Mouse (Mus musculus) CH12.LX (cell line): ENCODE data around the gene Samsn1. TPM values are rescaled to one million over a fixed set of nuclear protein-coding genes. Genes with fewer than 3 reads are reported as not detected.

Experiments
- DNase-seq: peaks from one replicate; pipeline ENCODE4 v3.0.0-alpha.2; 2013; ENCODE audit errors: extremely low read depth
- H3K27ac ChIP-seq: 2 replicates; pipeline ENCODE4 v1.5.1; 2012; ENCODE audit warnings: low read depth, mild to moderate bottlenecking, control low read depth, moderate library complexity; ENCODE audit not compliant: insufficient read depth
- H3K27me3 ChIP-seq: replicated peaks from 2 replicates; pipeline ENCODE3; 2012; ENCODE audit warnings: inconsistent platforms
- H3K36me3 ChIP-seq, 2 experiments: replicated peaks in 1 of 2; 2 replicates each; pipeline versions ENCODE3 to v1.6.1; 2012; ENCODE audit warnings: inconsistent platforms in 1 of 2, low read length in 1 of 2, mild to moderate bottlenecking in 1 of 2, mixed read lengths in 1 of 2, moderate library complexity in 1 of 2; ENCODE audit not compliant: control insufficient read depth in 1 of 2, insufficient read depth in 1 of 2
- H3K4me1 ChIP-seq, 2 experiments: 2 replicates each; pipeline ENCODE4 v1.6.1; 2012; ENCODE audit warnings: inconsistent platforms in 1 of 2, moderate library complexity in 1 of 2; ENCODE audit not compliant: insufficient read depth in 2 of 2, control insufficient read depth in 1 of 2
- H3K4me2 ChIP-seq: 2 replicates; pipeline ENCODE4 v1.6.1; 2012; ENCODE audit warnings: low read depth, mild to moderate bottlenecking, control low read depth; ENCODE audit not compliant: poor library complexity, insufficient read depth, severe bottlenecking
- H3K4me3 ChIP-seq, 3 experiments: fragments of 150-350 bp in 1 of 3; sonication (generic) in 1 of 3; replicated peaks in 1 of 3; 2 replicates each; pipeline versions ENCODE3 to v1.5.1; 2011 to 2012; ENCODE audit warnings: low read depth in 2 of 3, low read length in 2 of 3, mild to moderate bottlenecking in 2 of 3, moderate library complexity in 2 of 3, control low read depth in 1 of 3, improper control_type of control experiment in 1 of 3, inconsistent platforms in 1 of 3, mixed read lengths in 1 of 3; ENCODE audit not compliant: poor library complexity in 1 of 3
- H3K79me2 ChIP-seq: replicated peaks from 2 replicates; pipeline ENCODE4 v1.6.1; 2012; ENCODE audit warnings: mild to moderate bottlenecking, moderate library complexity; ENCODE audit not compliant: control insufficient read depth, poor library complexity, insufficient read depth, severe bottlenecking; ENCODE audit errors: extremely low read depth
- H3K9ac ChIP-seq: 2 replicates; pipeline ENCODE4 v1.6.1; 2012; ENCODE audit warnings: low read depth, mild to moderate bottlenecking, control low read depth, moderate library complexity; ENCODE audit not compliant: insufficient read depth
- H3K9me3 ChIP-seq: replicated peaks from 2 replicates; pipeline ENCODE3; 2012; ENCODE audit warnings: low read length, inconsistent platforms, mixed read lengths
- CHD1 ChIP-seq: IDR thresholded peaks from 2 replicates; pipeline ENCODE4 v1.6.1; 2012; ENCODE audit warnings: low read depth, low read length, improper control_type of control experiment, inconsistent platforms
- CHD2 ChIP-seq: IDR thresholded peaks from 2 replicates; pipeline ENCODE4 v1.6.1; 2011; ENCODE audit warnings: low read length, improper control_type of control experiment
- CTCF ChIP-seq, 2 experiments: IDR thresholded peaks in 1 of 2; conservative IDR thresholded peaks in 1 of 2; 2 replicates each; pipeline ENCODE4 v1.5.1; 2011 to 2012; ENCODE audit warnings: low read depth in 2 of 2, low read length in 2 of 2, improper control_type of control experiment in 1 of 2, inconsistent platforms in 1 of 2, mild to moderate bottlenecking in 1 of 2, moderate library complexity in 1 of 2
- ETS1 ChIP-seq: conservative IDR thresholded peaks from 2 replicates; pipeline ENCODE4 v1.6.1; 2012; ENCODE audit warnings: low read depth, mild to moderate bottlenecking, inconsistent platforms, low read length, improper control_type of control experiment, moderate library complexity
- HCFC1 ChIP-seq: IDR thresholded peaks from 2 replicates; pipeline ENCODE4 v1.6.1; 2012; ENCODE audit warnings: low read depth, mild to moderate bottlenecking, inconsistent platforms, low read length, improper control_type of control experiment
- JUN ChIP-seq: IDR thresholded peaks from 2 replicates; pipeline ENCODE4 v1.6.1; 2011; ENCODE audit warnings: low read depth, mild to moderate bottlenecking, low read length, improper control_type of control experiment, moderate library complexity; ENCODE audit not compliant: insufficient read depth
- JUND ChIP-seq: conservative IDR thresholded peaks from 2 replicates; pipeline ENCODE4 v1.6.1; 2011; ENCODE audit warnings: low read depth, low read length, improper control_type of control experiment
- MAX ChIP-seq: IDR thresholded peaks from 2 replicates; pipeline ENCODE4 v1.6.1; 2011; ENCODE audit warnings: low read length, improper control_type of control experiment
- MAZ ChIP-seq: IDR thresholded peaks from 2 replicates; pipeline ENCODE4 v1.6.1; 2012; ENCODE audit warnings: low read depth, mild to moderate bottlenecking, inconsistent platforms, low read length, improper control_type of control experiment, moderate library complexity
- MEF2A ChIP-seq: IDR thresholded peaks from 2 replicates; pipeline ENCODE4 v1.6.1; 2014; ENCODE audit warnings: low read depth, mild to moderate bottlenecking, inconsistent platforms, low read length, improper control_type of control experiment, borderline replicate concordance
- MXI1 ChIP-seq: IDR thresholded peaks from 2 replicates; pipeline ENCODE4 v1.6.1; 2011; ENCODE audit warnings: mild to moderate bottlenecking, low read depth, low read length, improper control_type of control experiment
- NELFE ChIP-seq: IDR thresholded peaks from 2 replicates; pipeline ENCODE4 v1.6.1; 2011; ENCODE audit warnings: low read depth, low read length, improper control_type of control experiment
- NRF1 ChIP-seq: IDR thresholded peaks from 2 replicates; pipeline ENCODE4 v1.6.1; 2014; ENCODE audit warnings: low read depth, mild to moderate bottlenecking, inconsistent platforms, low read length, improper control_type of control experiment, moderate library complexity
- RAD21 ChIP-seq: IDR thresholded peaks from 2 replicates; pipeline ENCODE4 v1.6.1; 2011; ENCODE audit warnings: low read depth, mild to moderate bottlenecking, low read length, improper control_type of control experiment, moderate library complexity
- SMC3 ChIP-seq: IDR thresholded peaks from 2 replicates; pipeline ENCODE4 v1.6.1; 2011; ENCODE audit warnings: low read depth, low read length, improper control_type of control experiment
- TCF12 ChIP-seq: IDR thresholded peaks from 2 replicates; pipeline ENCODE4 v1.6.1; 2014; ENCODE audit warnings: low read depth, mild to moderate bottlenecking, inconsistent platforms, low read length, improper control_type of control experiment
- UBTF ChIP-seq: IDR thresholded peaks from 2 replicates; pipeline ENCODE4 v1.6.1; 2012; ENCODE audit warnings: low read depth, mild to moderate bottlenecking, inconsistent platforms, low read length, improper control_type of control experiment, moderate library complexity
- USF2 ChIP-seq: conservative IDR thresholded peaks from 2 replicates; pipeline ENCODE4 v1.6.1; 2011; ENCODE audit warnings: low read depth, low read length, improper control_type of control experiment
- ZC3H11A ChIP-seq: IDR thresholded peaks from 2 replicates; pipeline ENCODE4 v1.6.1; 2012; ENCODE audit warnings: low read depth, mild to moderate bottlenecking, inconsistent platforms, low read length, improper control_type of control experiment
- ZNF384 ChIP-seq: IDR thresholded peaks from 2 replicates; pipeline ENCODE4 v1.6.1; 2012; ENCODE audit warnings: low read depth, low read length, improper control_type of control experiment, inconsistent platforms
- dilution Hi-C: fragments of 300-500 bp; cut with MboI; formaldehyde crosslinking; loops from 2 replicates; pipeline ENCODE4 v1.14.3; 2020; ENCODE audit warnings: low sequenced_read_pairs; ENCODE audit not compliant: extremely low pct_unique_long_range_greater_than_20kb, extremely low pct_ligation_motif_present
- in situ Hi-C: fragments of 300-500 bp; cut with MboI; formaldehyde crosslinking; loops from 3 replicates; pipeline ENCODE4 v1.14.3; 2019; ENCODE audit warnings: low sequenced_read_pairs, low pct_ligation_motif_present, low pct_unique_long_range_greater_than_20kb, mixed read lengths
- polyA plus RNA-seq: library from polyadenylated mRNA; unstranded; fragments of >175 nt; gene quantifications from 2 replicates; pipeline ENCODE4 v1.2.1, GENCODE M21; 2012; ENCODE audit warnings: low read depth; ENCODE audit not compliant: insufficient read length
- total RNA-seq, 2 experiments: library from RNA; depleted of rRNA; stranded (reverse); fragments of 300-350 nt in 1 of 2; fragments of >200 nt in 1 of 2; gene quantifications; 2 replicates each; pipeline ENCODE4 v1.2.3; 2012 to 2014

The Samsn1 gene
- total and polyA plus RNA-seq, 3 experiments = 27.7 to 76.9 (median 29.6) TPM

- Histone ChIP-seq H3K4me1 (peaks cover 2 to 30% of the 10 kb centered on the region in 2 experiments; a peak in 2 of 4 replicates), H3K27me3 (no peaks in the 10 kb centered on the region)
- TF ChIP-seq CTCF (conservative IDR thresholded peaks at IDR 0.05 in 1 of 2, IDR thresholded peaks at IDR 0.05 in 1 of 2; ENCODE audit: low read depth in 2 of 2, low read length in 2 of 2) (no peak), MAZ (no peak), CHD2 (no peak), JUND (no peak), RAD21 (no peak), MAX (no peak), NELFE (no peak), ZC3H11A (no peak), ZNF384 (no peak), USF2 (no peak), JUN (no peak), MEF2A (no peak), TCF12 (no peak), UBTF (no peak), HCFC1 (no peak), NRF1 (no peak), MXI1 (no peak), CHD1 (no peak), SMC3 (no peak), ETS1 (no peak)
- TF ChIP-seq, all 38 proteins: peak for 0
- DNase-seq = no peak
- no peaks in the 10 kb centered on the region for H3K36me3 ChIP-seq
- no peak overlapping the region for H3K4me2 ChIP-seq
- no peak overlapping the region for H3K9ac ChIP-seq
- dilution Hi-C loops = no loop called here
- no peaks in the 10 kb centered on the region for H3K9me3 ChIP-seq
- no peak overlapping the region for H3K27ac ChIP-seq
- H3K4me3 ChIP-seq = no peak overlapping the region
- H3K79me2 ChIP-seq = peaks cover 2% of the 10 kb centered on the region; the same call in 1 of the 2 replicates
- in situ Hi-C loops = loop anchor here (10.0 kb wide), 1 partner anchor 147 kb away; the partner anchor contains the start of gene Hspa13
These were observed 110.0 kb downstream of the Samsn1 start for GRCm38 (mm10) chr16:75912051-75912450.
